Mouse (Mus musculus): ENCODE measurements at regions not wholly inside any gene's neighbourhood (a gene's known extent, or its start where the extent isn't known, plus 50 kb on each side); places are given as distances from the start of the nearest gene placed in this dataset.

DNA sequence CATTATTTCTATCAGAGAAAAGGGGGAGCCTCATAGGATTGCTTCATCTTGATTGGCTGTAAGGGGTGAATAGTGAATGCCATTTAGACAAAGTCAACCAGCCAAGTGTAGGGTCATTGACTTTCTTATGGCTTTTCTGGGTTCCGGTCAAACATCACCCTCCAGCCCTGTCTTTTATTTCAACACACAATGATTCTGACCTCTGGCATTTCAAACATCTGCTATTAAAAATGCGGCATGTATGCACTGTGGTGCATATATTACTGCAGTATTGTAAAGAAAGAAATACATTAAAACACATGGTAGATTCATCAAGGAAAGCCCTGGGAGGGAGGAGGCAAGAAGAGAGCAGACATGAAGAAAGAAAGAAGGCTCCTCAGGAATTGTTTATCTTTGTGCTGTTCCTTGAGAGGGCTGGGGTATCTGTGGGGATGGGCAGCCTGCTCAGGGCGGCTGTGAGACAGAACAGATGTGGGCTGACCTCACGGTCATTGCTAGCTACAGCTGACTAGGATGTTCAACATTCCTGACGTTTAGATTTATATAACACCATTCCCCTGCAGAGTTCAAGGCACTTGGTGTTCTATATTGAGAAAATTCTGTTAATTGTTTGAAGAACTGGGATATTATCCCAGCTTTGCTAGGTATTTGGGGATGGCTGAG, 303.5 kb upstream of the Ppp2r3a start:
- no peak for DNase-seq (ENCODE audit: low read depth in 1 of 2, low spot score in 2 of 2)

DNA sequence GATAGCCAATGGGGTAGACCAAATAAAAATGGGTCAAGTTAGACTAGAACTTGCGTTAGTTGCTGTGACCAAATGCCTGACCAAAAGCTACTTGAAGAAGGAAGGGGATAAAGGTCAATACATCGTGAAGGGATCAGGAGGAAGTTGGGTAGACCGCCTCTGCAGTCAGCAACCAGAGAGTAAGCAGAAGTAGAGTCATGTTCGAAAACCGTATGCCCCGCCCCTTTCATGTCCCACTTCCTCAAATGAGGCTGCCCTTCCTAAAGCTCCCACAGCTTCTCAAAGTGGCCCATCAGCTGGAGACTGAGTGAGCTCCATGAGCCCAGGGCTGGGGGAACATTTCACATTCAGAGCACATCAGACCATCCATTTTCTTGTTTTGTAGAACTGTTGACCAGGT, 301.2 kb upstream of the Ppp2r3a start:
- DNase-seq (ENCODE audit: low read depth in 1 of 2, low spot score in 2 of 2) = peak in 1 of 2 experiments; percentile 8

- no peak for DNase-seq (ENCODE audit: low read depth in 1 of 2, low spot score in 2 of 2)
These were observed 299.7 kb upstream of the Ppp2r3a start for GRCm38 (mm10) chr9:101551256-101551655.

DNA sequence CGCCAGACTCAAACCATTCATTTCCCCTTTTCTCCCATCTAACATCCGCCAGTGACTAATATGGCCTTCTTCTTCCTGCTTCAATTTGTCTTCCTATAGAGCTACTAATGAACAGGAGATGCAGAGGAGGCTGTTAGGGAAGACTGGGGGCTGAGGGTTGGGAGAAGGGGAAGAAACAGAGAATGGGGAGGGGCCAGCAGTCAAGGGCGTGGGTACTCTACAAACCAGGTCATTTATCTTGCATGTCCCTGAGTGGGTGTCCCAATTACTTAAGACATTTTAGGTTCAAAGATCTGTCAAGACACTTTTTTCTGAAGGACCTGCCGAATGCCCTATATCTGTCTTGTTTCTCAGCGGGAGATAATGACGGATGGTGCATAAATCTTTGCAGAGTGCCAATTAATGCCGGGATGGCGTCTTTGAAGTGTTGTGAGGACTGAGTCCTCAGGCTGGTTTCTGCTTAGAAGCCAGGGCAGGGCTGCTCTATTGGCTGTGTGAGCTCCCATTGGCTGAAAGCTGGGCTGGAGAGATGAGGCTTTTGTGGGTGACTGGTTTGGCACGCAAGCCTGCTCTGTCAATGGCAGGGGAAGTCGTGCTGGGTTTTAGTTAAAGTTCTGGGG, 294.7 kb upstream of the Ppp2r3a start:
- no peak for DNase-seq (ENCODE audit: low read depth in 1 of 2, low spot score in 2 of 2)

GRCm38 (mm10) chr9:101518137-101518536, 266.5 kb upstream of the Ppp2r3a start:
- no peak for DNase-seq (ENCODE audit: low read depth in 1 of 2, low spot score in 2 of 2)

- DNase-seq (ENCODE audit: low read depth in 1 of 2, low spot score in 2 of 2) = no peak
These were observed 259.2 kb upstream of the Ppp2r3a start for GRCm38 (mm10) chr9:101510807-101511206.

- no peak for DNase-seq (ENCODE audit: low read depth in 1 of 2, low spot score in 2 of 2)
These were observed 257.6 kb upstream of the Ppp2r3a start for GRCm38 (mm10) chr9:101509196-101509595.

- no peak for DNase-seq (ENCODE audit: low read depth in 1 of 2, low spot score in 2 of 2)
These were observed 255.6 kb upstream of the Ppp2r3a start for GRCm38 (mm10) chr9:101507023-101507690.

GRCm38 (mm10) chr9:101501706-101502465, 250.3 kb upstream of the Ppp2r3a start:
- no peak for DNase-seq (ENCODE audit: low read depth in 1 of 2, low spot score in 2 of 2)

DNA sequence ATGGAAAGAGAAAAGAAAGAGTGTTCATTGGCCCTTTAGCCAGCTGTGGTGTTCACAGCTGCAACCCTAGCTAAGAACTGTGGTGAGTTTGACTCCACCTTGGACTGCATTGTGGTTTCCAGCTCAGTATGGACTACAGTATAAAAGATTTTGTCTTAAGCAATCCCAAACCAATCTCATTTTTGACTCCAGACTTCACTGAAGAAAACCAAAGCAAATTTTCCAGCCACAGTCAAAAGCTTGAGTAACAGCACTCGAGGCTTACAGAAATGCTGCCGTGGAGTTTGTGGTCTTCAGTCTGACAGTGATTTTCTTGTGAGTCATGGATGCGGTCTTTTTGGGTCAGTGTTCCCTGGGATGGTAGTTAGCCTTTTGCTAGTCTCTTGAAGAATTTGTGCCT, 249.4 kb upstream of the Ppp2r3a start:
- no peak for DNase-seq (ENCODE audit: low read depth in 1 of 2, low spot score in 2 of 2)

GRCm38 (mm10) chr9:101498721-101499120, 247.1 kb upstream of the Ppp2r3a start:
- no peak for DNase-seq (ENCODE audit: low read depth in 1 of 2, low spot score in 2 of 2)

- DNase-seq (ENCODE audit: low read depth in 1 of 2, low spot score in 2 of 2) = no peak
These were observed 244.2 kb upstream of the Ppp2r3a start for GRCm38 (mm10) chr9:101495768-101496167.

- DNase-seq (ENCODE audit: low read depth in 1 of 2, low spot score in 2 of 2) = no peak
These were observed 237.4 kb upstream of the Ppp2r3a start for GRCm38 (mm10) chr9:101489013-101489412.

DNA sequence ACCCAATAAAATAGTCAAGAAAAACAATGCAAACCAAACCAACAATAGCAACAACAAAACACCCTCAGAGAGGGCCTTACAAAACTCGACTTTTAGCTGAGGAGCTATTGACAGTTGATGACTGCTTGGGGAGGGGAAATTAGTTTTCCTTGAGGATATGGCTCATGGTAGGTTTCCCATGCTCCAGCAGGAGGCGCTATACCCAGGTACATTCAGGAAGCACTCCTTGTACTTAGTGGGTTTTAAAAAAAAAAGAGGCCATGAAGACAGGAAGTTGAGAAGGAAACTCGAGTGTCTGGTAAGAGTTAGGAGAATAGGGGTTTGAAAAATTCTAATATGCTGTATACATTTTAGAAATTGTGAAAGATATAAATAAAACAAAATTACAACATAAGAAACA, 224.6 kb upstream of the Ppp2r3a start:
- DNase-seq (ENCODE audit: low read depth in 1 of 2, low spot score in 2 of 2) = no peak

DNA sequence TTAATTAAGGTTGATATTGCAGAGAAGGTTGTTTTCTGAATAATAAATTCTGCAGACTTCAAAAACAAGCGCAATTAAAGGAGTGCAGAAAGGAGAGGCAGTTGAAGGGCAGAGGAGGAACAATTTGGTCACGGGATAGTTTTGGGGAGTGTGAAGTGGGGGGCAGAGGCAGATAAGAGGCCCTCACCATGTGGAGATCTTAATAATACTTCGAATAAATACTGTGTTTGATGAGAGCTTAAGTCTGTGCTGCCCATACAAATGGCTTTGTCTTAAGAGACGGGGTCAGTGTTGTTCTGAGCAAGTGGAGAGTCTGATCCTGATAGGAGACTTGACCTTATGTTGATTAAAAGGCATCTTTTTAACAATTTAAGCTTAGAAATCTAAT, 221.5 kb upstream of the Ppp2r3a start:
- no peak for DNase-seq (ENCODE audit: low read depth in 1 of 2, low spot score in 2 of 2)

DNA sequence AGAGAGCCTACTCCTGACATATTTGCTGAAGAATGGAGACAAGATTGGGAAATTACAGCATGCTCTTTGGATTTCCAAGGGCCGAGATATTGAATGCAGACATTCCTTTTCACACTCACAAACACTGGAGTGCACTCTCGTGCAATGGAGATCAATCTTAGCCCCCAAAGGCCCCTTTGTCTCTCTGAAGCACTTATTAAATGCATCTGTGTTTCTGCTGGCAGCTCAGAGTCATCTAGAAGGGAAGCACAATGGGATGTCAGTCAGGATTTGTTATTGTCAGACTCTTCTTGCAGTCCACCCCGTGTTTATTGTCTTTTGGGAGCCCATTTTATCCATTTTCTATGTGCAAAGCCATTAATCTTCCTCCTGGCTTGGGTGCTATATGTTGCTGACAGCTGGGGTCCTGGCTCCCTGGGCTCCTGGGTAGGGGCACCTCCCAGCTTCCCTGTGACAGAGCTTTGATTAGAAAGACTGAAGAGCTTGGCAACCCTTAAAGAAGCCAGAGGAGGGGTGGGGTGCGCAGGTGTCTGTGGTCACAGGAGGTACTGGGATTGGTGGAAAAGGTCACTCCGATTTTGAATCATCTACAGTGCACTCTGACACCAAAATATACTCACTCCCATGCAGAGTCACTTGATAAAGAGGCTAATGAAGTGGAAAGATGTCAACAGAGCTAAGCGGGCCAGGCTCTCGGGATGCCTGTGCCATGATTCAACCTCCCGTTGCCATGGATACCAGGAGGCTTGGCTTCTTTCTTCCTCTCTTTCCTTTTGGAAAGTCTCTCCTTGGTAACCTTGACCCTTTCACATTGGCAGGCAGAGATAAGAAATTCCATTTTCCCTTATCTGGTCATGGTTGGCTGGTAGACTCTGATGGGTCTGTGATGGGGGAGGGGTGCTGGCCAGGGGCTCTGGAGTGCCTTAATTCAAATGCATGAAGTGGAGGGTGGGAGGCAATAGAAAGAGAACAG, 220.8 kb upstream of the Ppp2r3a start:
- no peak for DNase-seq (ENCODE audit: low read depth in 1 of 2, low spot score in 2 of 2)

- DNase-seq (ENCODE audit: low read depth in 1 of 2, low spot score in 2 of 2) = no peak
These were observed 220.1 kb upstream of the Ppp2r3a start for GRCm38 (mm10) chr9:101471665-101472064.

GRCm38 (mm10) chr9:101469756-101470155, 218.2 kb upstream of the Ppp2r3a start:
- DNase-seq (ENCODE audit: low read depth in 1 of 2, low spot score in 2 of 2) = no peak

GRCm38 (mm10) chr9:101464727-101465427, 213.3 kb upstream of the Ppp2r3a start:
- no peak for DNase-seq (ENCODE audit: low read depth in 1 of 2, low spot score in 2 of 2)
